Mouse (Mus musculus) thymus, postnatal 4 days (tissue): ENCODE results near the gene Lrriq4.
A peak's percentile ranks its signal among the peaks of the same experiment; 100 is the strongest.
"Not testable (repeated sequence)": the region's sequence is repeated elsewhere in the genome, so short reads cannot be mapped to it uniquely, and the experiment has no call there.

Experiments used
- DNase-seq: peaks from one replicate; pipeline ENCODE4 v3.0.0; 2021

Gene Lrriq4

DNA sequence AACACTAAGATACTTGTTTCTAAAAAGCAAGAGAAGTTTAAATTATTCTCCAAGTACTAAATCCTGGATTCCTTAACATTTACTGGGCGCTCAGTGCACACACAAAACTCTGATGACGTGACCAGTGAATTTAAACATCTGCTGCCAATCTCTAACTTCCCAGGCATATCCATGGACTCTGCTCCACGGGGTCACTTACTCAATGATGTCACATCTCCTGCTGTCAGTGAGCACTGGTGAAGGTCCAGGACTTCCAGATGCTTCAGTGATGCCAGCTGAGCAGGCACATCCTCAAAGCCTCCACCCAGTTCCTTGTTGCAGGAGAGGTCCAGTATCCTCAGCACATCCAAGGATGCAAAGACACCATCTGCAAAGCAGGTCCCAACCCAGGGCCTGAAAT is 42.9 kb downstream of the Lrriq4 start:
- DNase-seq = no peak

DNA sequence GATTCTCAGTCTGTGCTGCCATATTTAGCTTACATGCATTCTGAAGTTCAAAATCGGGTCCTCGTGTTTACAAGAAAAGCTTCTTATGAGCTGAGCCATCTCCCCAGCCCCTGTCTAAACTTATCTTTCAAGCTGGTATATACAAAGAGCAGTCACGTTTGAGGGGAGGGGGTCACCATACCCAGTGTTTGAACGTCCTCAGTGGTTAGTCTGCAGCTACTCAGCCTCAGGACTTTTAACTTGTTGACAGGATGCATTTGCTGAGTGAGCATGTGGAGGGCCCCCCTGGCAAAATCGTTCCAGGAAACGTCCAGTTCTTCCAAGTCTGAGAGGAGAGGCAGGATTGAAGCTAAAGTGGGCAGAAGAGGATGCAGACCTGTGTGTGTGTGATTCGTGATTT is 46.7 kb downstream of the Lrriq4 start:
- DNase-seq = no peak

DNA sequence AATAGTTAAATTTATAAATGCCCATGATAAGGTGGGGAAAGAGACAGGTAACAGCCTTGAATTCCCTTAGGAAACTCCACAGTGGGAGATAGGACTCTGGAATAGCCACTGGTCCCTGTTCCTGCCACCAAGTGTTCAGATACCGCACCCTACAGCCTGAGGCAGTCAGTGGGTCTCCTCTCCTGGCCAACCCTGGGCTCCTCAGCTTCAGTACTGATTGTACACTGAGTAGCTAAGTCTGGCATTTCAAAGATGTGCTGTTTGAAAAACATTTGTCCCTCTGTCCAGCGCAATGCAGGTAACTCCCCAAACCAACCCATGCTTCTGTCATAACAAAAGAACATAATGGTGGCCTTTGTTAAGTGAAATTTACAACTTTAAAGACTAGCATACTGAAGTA is 51.4 kb downstream of the Lrriq4 start:
- no peak for DNase-seq

DNA sequence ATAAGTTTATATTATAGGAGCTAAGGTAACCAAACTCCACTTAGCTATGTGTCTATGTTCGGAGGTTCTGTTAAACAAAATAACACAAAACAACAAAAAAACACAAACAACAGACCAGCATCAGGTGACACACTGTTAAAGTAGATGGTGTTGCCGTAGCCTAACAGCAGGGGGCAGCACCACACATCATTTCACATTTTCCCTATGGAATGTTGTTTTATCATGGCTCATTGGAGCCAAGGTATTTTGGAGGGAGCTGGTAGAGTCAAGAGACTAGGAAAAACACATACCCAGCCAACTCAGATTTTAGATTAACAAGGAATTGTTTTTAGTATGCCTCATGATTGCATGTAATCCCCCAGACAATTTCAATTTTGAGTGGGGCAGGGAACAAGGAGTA is 52.0 kb downstream of the Lrriq4 start:
- peak; percentile 48 for DNase-seq

DNA sequence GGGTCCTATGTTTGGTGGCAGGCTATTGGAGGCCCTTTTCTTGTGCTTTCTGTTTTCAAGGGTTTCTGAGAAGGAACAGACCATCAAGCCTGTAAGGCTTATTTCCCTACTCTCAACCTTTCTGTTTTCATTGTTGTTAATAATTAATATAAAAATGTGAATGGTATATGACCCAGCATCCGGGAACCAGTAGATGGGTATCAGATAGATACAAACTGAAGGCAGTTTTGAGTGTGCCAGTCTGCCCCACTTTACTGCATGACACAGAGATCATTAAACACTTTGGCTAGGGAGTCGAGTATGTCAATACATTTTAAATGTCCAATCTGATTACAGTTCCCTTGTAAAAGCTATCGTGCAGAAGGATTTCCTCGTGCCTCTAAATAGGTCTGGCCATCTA is 53.6 kb downstream of the Lrriq4 start:
- DNase-seq = no peak

DNA sequence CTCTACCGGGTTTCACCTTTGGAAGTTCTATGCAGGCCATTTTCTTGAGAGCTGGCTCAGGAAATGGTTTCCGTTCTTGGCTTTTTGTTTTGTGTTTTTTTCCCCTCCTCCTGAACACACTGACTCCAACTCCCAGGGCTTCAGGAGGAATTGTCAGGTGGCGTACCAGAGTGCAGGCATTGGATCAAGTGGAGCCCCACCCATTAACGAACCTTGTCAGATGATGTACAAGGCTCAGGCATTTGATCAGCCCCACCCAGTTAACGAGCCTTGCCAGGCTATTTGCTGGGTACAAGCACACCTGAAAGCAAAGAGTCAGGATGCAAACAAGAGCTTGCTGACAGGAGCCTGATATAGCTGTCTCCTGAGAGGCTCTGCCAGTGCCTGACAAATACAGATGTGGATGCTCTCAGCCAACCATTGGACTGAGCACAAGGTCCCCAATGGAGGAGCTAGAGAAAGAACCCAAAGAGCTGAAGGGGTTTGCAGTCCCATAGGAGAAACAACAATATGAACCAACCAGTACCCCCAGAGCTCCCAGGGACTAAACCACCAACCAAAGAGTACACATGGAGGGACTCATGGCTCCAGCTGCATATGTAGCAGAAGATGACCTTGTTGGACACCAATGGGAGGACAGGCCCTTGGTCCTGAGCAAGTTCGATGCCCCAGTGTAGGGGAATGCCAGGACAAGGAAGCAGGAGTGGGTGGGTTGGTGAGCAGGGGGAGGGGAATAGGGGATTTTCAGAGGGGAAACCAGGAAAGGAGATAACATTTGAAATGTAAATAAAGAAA is 55.6 kb downstream of the Lrriq4 start, which contains the start of gene Lrrc31:
Gene Lrrc31, minus strand, starts transcription at position 133 of the 795 bp plus-strand sequence.
- DNase-seq = not testable (repeated sequence)

DNA sequence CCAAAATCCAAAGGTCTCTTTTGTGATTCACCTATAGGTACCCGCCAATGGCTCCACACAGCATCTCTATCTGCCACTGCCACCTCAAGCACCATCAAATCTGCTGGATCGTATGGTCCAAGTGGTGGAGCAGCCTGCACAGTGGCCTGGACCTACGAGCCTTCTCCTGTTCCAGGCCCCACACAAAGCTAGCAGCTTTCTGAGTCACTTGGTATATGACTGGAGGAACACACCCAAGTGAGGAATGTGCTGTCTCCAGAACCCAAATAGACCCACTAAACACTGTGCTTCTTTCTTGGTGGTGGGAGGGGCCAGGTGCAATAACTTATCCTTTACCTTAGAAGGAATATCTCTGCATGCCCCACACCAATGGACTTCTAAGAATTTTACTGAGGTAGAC is 61.7 kb downstream of the Lrriq4 start:
- DNase-seq = no peak

DNA sequence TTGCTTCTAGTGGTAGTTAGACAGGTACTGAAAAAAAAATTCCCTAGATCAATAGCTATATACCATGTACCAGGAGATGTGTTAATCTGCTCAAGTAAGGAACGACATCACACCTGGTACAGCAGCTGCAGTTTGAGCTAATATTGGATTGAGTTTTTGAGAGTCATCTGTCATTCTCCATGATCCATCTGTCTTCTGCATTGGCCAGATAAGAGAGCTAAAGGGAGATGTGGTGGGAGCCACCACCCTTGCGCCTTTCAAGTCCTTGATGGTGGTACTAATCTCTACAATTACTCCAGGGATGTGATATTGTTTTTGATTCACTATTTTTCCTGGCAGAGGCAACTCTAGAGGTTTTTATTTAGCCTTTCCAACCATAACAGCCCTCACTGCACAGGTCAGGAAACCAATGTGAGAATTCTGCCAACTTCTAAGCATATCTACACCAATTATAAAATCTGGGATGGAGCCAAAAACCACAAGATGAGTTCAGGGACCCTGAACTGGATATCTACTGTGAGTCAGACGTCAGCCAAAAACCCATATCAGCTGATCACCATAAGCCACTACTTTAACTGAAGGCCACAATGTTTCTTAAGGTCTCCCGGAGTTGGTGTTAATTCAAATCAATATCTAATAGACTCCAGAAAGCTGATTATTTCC is 62.4 kb downstream of the Lrriq4 start:
- no peak for DNase-seq

DNA sequence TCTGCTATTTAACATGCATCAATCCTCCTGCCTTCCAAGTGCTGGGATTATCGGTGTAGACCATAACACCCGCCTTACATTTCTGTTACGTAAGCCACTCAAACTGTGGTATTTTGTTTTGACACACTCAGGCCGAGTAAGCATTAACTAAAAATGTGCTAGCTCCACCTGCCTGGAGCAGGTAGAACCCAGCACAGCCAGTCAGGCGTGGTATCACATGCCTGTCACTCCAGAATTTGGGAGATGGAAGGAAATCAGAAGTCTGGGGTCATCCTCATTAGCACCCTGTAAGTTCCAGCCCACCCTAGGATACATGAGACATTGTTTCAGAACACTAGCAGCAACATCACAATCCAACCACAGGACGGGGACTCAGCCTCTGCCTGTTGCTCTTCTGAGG is 65.9 kb downstream of the Lrriq4 start:
- no peak for DNase-seq

DNA sequence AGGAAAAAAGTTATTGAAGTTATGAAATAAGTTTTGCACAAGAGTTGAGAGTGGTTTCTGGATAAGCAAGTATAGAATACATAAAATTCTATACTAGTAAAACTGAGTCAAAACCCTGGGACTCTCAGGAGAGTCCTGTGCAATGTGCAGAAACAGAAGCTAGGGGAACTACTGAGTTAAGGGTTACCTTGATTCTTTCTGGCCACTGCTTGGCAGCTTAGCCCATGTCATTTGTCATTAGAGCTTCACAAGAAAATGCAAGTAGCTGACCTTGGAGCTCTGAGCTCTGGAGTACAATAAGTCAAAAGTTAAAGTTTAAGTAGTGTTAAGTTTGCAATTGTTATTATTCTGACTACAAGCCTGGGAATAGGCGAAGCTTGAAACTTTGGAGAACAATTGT is 69.0 kb downstream of the Lrriq4 start:
- DNase-seq = no peak

DNA sequence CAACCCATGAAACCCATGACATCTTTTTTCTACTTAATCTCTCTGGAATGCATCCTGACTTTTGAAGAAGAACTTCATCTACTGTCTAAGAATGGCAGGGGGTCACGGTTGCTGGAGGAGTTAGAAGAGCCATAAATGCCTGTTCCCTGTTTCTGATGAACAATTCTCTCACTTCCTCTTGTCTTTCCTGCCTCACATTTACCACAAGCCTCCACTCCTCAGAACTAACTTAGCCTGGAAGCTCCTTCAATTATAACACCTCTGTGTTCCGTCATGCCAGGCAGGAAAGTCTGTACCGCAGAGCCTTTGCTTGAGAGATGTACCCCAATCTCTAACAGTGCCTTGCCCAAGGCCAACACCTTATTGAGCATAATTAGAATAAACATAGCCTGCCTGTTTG is 74.3 kb downstream of the Lrriq4 start:
- no peak for DNase-seq
